Mouse (Mus musculus): ENCODE results near the gene Rbm45.
A peak's percentile ranks its signal among the peaks of the same experiment; 100 is the strongest.

Gene Rbm45

GRCm38 (mm10) chr2:76386531-76386930 is 16.7 kb downstream of the Rbm45 start:
- DNase-seq (ENCODE audit: low spot score) = no peak

- no peak for DNase-seq (ENCODE audit: low spot score)
These were observed 30.4 kb downstream of the Rbm45 start for GRCm38 (mm10) chr2:76400178-76400577.

GRCm38 (mm10) chr2:76405596-76406150 is 35.9 kb downstream of the Rbm45 start:
- no peak for DNase-seq (ENCODE audit: low spot score)

GRCm38 (mm10) chr2:76406151-76406936 is 36.6 kb downstream of the Rbm45 start, which contains the start of gene Osbpl6:
Gene Osbpl6, plus strand, starts transcription at chr2:76406508.
- DNase-seq (ENCODE audit: low spot score) = peak; percentile 32

GRCm38 (mm10) chr2:76406937-76407441 is 37.2 kb downstream of the Rbm45 start:
- DNase-seq (ENCODE audit: low spot score) = peak; percentile 49

- no peak for DNase-seq (ENCODE audit: low spot score)
These were observed 39.7 kb downstream of the Rbm45 start for GRCm38 (mm10) chr2:76409526-76409925.

GRCm38 (mm10) chr2:76409986-76410385 is 40.2 kb downstream of the Rbm45 start:
- DNase-seq (ENCODE audit: low spot score) = no peak

GRCm38 (mm10) chr2:76412924-76413323 is 43.1 kb downstream of the Rbm45 start:
- no peak for DNase-seq (ENCODE audit: low spot score)

- no peak for DNase-seq (ENCODE audit: low spot score)
These were observed 47.8 kb downstream of the Rbm45 start for GRCm38 (mm10) chr2:76417446-76418141.

GRCm38 (mm10) chr2:76418142-76418518 is 48.3 kb downstream of the Rbm45 start:
- no peak for DNase-seq (ENCODE audit: low spot score)

- DNase-seq (ENCODE audit: low spot score) = no peak
These were observed 51.7 kb downstream of the Rbm45 start for GRCm38 (mm10) chr2:76421411-76421924.

- no peak for DNase-seq (ENCODE audit: low spot score)
These were observed 57.0 kb downstream of the Rbm45 start for GRCm38 (mm10) chr2:76426816-76427215.

- DNase-seq (ENCODE audit: low spot score) = no peak
These were observed 59.5 kb downstream of the Rbm45 start for GRCm38 (mm10) chr2:76429318-76429717.

GRCm38 (mm10) chr2:76429855-76430254 is 60.1 kb downstream of the Rbm45 start:
- DNase-seq (ENCODE audit: low spot score) = no peak

GRCm38 (mm10) chr2:76430539-76430938 is 60.8 kb downstream of the Rbm45 start:
- DNase-seq (ENCODE audit: low spot score) = no peak

Measured in left cerebral cortex, adult 11 months (tissue).